Mouse (Mus musculus): ENCODE data around the gene Aim2.

DNA sequence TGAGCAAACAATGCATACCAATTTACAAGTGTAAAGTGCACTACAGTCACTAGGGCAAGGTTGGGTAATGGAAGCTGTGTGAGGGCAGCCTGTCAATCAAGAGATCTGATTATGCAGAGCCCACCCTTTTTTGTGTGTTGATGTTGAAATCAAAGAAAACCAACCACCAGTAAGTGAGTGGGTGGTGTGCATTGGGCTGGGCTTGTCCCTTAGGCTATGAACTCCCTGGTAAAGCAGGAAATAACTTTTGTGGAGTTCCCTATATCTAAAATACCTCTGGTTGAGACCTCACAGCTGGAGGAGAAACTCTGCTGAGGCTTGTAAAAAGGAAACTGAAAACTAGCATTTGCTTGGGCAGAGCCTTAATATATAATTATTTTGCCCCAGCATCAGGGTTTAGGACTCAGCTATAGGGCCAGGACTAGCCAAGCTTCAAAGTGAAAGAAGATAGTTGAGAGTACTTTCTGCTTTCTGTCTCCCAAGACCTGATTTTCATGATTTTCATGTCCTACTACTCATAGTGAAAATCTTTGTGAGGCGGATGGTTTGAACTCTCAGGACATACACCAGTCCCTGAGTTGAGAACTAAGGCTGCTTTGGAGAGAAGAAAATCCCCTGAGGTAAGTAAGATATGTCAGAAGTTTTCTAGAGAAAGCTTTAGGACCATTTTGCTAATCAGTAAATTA, 68.4 kb downstream of the Aim2 start:
- TF ChIP-seq CTCF (IDR thresholded peaks at IDR 0.05; ENCODE audit: low read depth, low read length) = no peak
- TF ChIP-seq POLR2A (IDR thresholded peaks at IDR 0.05; ENCODE audit: borderline replicate concordance, low read depth, low read length) = no peak
